Mouse (Mus musculus) heart, embryonic 10.5 days (tissue): Measurements from ENCODE around the gene Smim14. TPM values are rescaled to one million over a fixed set of nuclear protein-coding genes. Genes with fewer than 3 reads are reported as not detected.

Experiments
- DNase-seq: peaks from one replicate; pipeline ENCODE4 v3.0.0-alpha.2; 2017; ENCODE audit warnings: low spot score
- H3K27ac ChIP-seq: fragments of 300-500 bp; sonication (generic); 2 replicates; pipeline ENCODE4 v1.5.1; 2016; ENCODE audit warnings: mild to moderate bottlenecking
- H3K27me3 ChIP-seq: fragments of 300-500 bp; sonication (generic); 2 replicates; pipeline ENCODE4 v1.6.1; 2016; ENCODE audit warnings: mild to moderate bottlenecking; ENCODE audit not compliant: poor library complexity, insufficient read depth, severe bottlenecking
- H3K36me3 ChIP-seq: fragments of 300-500 bp; sonication (generic); 2 replicates; pipeline ENCODE4 v1.6.1; 2016; ENCODE audit warnings: mild to moderate bottlenecking, moderate library complexity
- H3K4me1 ChIP-seq: fragments of 300-500 bp; sonication (generic); 2 replicates; pipeline ENCODE4 v1.6.1; 2016; ENCODE audit warnings: mild to moderate bottlenecking
- H3K4me3 ChIP-seq: fragments of 300-500 bp; sonication (generic); 2 replicates; pipeline ENCODE4 v1.5.1; 2016; ENCODE audit warnings: mild to moderate bottlenecking, moderate library complexity
- H3K9me3 ChIP-seq: fragments of 300-500 bp; sonication (generic); 2 replicates; pipeline ENCODE4 v1.6.1; 2016; ENCODE audit warnings: mild to moderate bottlenecking, moderate library complexity
- WGBS: fragments of 180-500 bp; shearing (Covaris S2); methylation state at CpG from one replicate; pipeline ENCODE4 v1.1.7; 2016; 5-methylcytosine and 5-hydroxymethylcytosine counted together
- polyA plus RNA-seq: library from polyadenylated mRNA; unstranded; fragments of >200 nt; fragmentation: Nextera tagmentation; extraction: Ambion mirVana; gene quantifications from 2 replicates; pipeline ENCODE4 v1.2.1, GENCODE M21; 2016

Smim14 gene
- polyA plus RNA-seq, 1 experiment from 2014 or later, result 99.0 TPM

DNA sequence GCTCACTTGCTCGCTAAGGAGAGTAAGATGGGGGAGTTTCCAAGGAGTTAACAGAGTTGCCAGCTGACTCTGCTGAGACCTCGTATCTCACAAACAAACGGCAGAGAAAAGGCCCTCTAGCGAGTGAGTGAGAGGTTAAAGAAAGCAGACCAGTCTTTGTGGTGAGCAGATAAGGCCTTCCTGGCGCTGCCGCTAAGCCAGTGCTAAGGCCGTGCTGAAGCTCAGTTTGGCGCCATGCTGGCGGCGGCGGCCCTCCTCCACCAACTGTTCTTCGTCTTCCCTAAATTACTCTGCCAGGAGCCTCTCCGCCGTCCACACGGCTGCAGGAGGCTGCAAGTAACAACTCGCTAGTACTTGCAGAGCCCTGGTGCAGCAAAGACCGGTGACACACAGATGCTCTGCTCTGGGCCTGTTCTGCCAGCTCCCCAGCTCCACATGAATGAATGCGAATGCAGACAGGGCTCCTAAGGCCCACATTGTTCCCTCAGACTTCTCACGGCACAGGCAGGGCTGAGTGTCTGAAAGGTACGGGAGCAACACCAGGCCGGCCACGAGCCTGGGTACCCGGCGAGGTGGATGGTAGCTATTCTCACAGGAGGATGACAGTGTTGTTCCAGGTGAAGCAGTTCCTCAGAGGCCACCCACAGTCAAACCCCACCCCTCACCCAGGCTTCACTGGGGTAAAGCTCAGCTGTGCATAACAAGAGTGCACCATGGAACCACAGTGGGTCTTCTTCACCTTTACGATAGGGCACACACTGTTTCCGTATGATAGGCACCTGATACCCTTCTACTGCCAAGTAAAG, 121.1 kb downstream of the Smim14 start:
- DNase-seq, result peak; percentile 96
- Histone ChIP-seq H3K27ac (peak overlapping the region; percentile 94), H3K27me3 (no peaks in the 10 kb centered on the region), H3K36me3 (peaks cover 62% of the 10 kb centered on the region), H3K4me3 (peak overlapping the region; percentile 42), H3K9me3 (no peaks in the 10 kb centered on the region), H3K4me1 (peaks cover 35% of the 10 kb centered on the region)
- 9% methylated on average over 26 of the region's 26 CpGs for WGBS

- DNase-seq, result no peak
- H3K4me1 ChIP-seq, result peaks cover 6% of the 10 kb centered on the region
- H3K4me3 ChIP-seq, result no peak overlapping the region
- 57% methylated on average over 12 of the region's 12 CpGs for WGBS
- H3K27ac ChIP-seq, result peak overlapping the region; percentile 64
- H3K27me3 ChIP-seq, result no peaks in the 10 kb centered on the region
- H3K9me3 ChIP-seq, result no peaks in the 10 kb centered on the region
- peaks cover 75% of the 10 kb centered on the region for H3K36me3 ChIP-seq
Measured at GRCm38 (mm10) chr5:65407989-65408388, 129.0 kb downstream of the Smim14 start.

GRCm38 (mm10) chr5:65401251-65401994, 135.6 kb downstream of the Smim14 start:
- WGBS, result 30% methylated on average over 2 of the region's 2 CpGs
- peak; percentile 82 for DNase-seq
- H3K4me3 ChIP-seq, result no peak overlapping the region
- H3K27ac ChIP-seq, result no peak overlapping the region
- H3K9me3 ChIP-seq, result no peaks in the 10 kb centered on the region
- no peaks in the 10 kb centered on the region for H3K4me1 ChIP-seq
- H3K36me3 ChIP-seq, result peaks cover 83% of the 10 kb centered on the region
- no peaks in the 10 kb centered on the region for H3K27me3 ChIP-seq

Other genes starting within 250 kb of the Smim14 start
- 62.2 and 68.1 TPM in 2 replicates for gene Rfc1, start 201.5 kb downstream of the Smim14 start, polyA plus RNA-seq
- 0.18 and 2.8 TPM in 2 replicates for gene Klb, start 188.9 kb downstream of the Smim14 start, polyA plus RNA-seq
- 726 and 840 TPM in 2 replicates for gene Rpl9, start 145.7 kb downstream of the Smim14 start, polyA plus RNA-seq
- gene Lias, start 145.7 kb downstream of the Smim14 start, polyA plus RNA-seq, result 64.5 and 67.8 TPM in 2 replicates
- gene Ugdh, start 101.2 kb downstream of the Smim14 start, polyA plus RNA-seq, result 99.8 and 135 TPM in 2 replicates
- gene Gm43552, start 44.4 kb downstream of the Smim14 start, polyA plus RNA-seq, result not detected in 2 replicates
- 170 and 199 TPM in 2 replicates for gene Ube2k, start within 50 bp of the Smim14 start, polyA plus RNA-seq
- gene Pds5a, start 161.1 kb upstream of the Smim14 start, polyA plus RNA-seq, result 53.6 and 69.2 TPM in 2 replicates
- gene N4bp2, start 226.3 kb upstream of the Smim14 start, polyA plus RNA-seq, result 31.6 and 33.1 TPM in 2 replicates